Mouse (Mus musculus): Measurements from ENCODE around the gene 4922502D21Rik. TPM values are rescaled to one million over a fixed set of nuclear protein-coding genes. Genes with fewer than 3 reads are reported as not detected.

The 4922502D21Rik gene
- polyA plus RNA-seq, 1 experiment from 2014 or later, result not detected

GRCm38 (mm10) chr6:129275624-129276203 is 55.9 kb downstream of the 4922502D21Rik start:
- Histone ChIP-seq H3K4me2 (ENCODE audit: low read length) (no peak overlapping the region), H3K9ac (replicated peaks; ENCODE audit: low read depth, low read length) (no peak overlapping the region), H3K9me3 (ENCODE audit: control insufficient read depth, low read length) (no peaks in the 10 kb centered on the region), H3K27me3 (replicated peaks; ENCODE audit: control insufficient read depth, insufficient read depth, low read length) (no peaks in the 10 kb centered on the region), H3K27ac (ENCODE audit: low read length) (no peak overlapping the region), H3K4me1 (replicated peaks; ENCODE audit: control insufficient read depth, insufficient read depth, low read length) (no peaks in the 10 kb centered on the region), H3K4me3 (replicated peaks; ENCODE audit: low read length) (no peak overlapping the region), H3K36me3 (ENCODE audit: control insufficient read depth, insufficient read depth) (no peaks in the 10 kb centered on the region)
- no peak for ATAC-seq
- 74% methylated on average over 3 of the region's 3 CpGs for WGBS

- WGBS, result 79% methylated on average over 9 of the region's 9 CpGs
- no peak for ATAC-seq
These were observed 56.4 kb downstream of the 4922502D21Rik start, which contains the start of gene Cd69 for GRCm38 (mm10) chr6:129275220-129275619. Gene Cd69, minus strand, starts transcription at chr6:129275436.

GRCm38 (mm10) chr6:129274476-129274875 is 57.1 kb downstream of the 4922502D21Rik start:
- Histone ChIP-seq H3K36me3 (ENCODE audit: control insufficient read depth, insufficient read depth) (no peaks in the 10 kb centered on the region), H3K4me1 (replicated peaks; ENCODE audit: control insufficient read depth, insufficient read depth, low read length) (no peaks in the 10 kb centered on the region), H3K9ac (replicated peaks; ENCODE audit: low read depth, low read length) (no peak overlapping the region), H3K9me3 (ENCODE audit: control insufficient read depth, low read length) (no peaks in the 10 kb centered on the region), H3K27ac (ENCODE audit: low read length) (no peak overlapping the region), H3K27me3 (replicated peaks; ENCODE audit: control insufficient read depth, insufficient read depth, low read length) (no peaks in the 10 kb centered on the region), H3K4me3 (replicated peaks; ENCODE audit: low read length) (no peak overlapping the region), H3K4me2 (ENCODE audit: low read length) (no peak overlapping the region)
- no peak for ATAC-seq
- WGBS, result 81% methylated on average over 2 of the region's 2 CpGs

More at GRCm38 (mm10) chr6:129275220-129275619, 56.4 kb downstream of the 4922502D21Rik start, which contains the start of gene Cd69:
- Histone ChIP-seq H3K4me1 (replicated peaks; ENCODE audit: control insufficient read depth, insufficient read depth, low read length) (no peaks in the 10 kb centered on the region), H3K36me3 (ENCODE audit: control insufficient read depth, insufficient read depth) (no peaks in the 10 kb centered on the region), H3K27ac (ENCODE audit: low read length) (no peak within 1 kb of the TSS), H3K27me3 (replicated peaks; ENCODE audit: control insufficient read depth, insufficient read depth, low read length) (no peaks in the 10 kb centered on the region), H3K4me2 (ENCODE audit: low read length) (no peak within 1 kb of the TSS), H3K4me3 (replicated peaks; ENCODE audit: low read length) (no peak within 1 kb of the TSS), H3K9ac (replicated peaks; ENCODE audit: low read depth, low read length) (no peak within 1 kb of the TSS), H3K9me3 (ENCODE audit: control insufficient read depth, low read length) (no peaks in the 10 kb centered on the region)

- Histone ChIP-seq H3K4me1 (replicated peaks; ENCODE audit: control insufficient read depth, insufficient read depth, low read length) (no peaks in the 10 kb centered on the region), H3K27ac (ENCODE audit: low read length) (no peak overlapping the region), H3K27me3 (replicated peaks; ENCODE audit: control insufficient read depth, insufficient read depth, low read length) (no peaks in the 10 kb centered on the region), H3K4me3 (replicated peaks; ENCODE audit: low read length) (no peak overlapping the region), H3K36me3 (ENCODE audit: control insufficient read depth, insufficient read depth) (no peaks in the 10 kb centered on the region), H3K9ac (replicated peaks; ENCODE audit: low read depth, low read length) (no peak overlapping the region), H3K9me3 (ENCODE audit: control insufficient read depth, low read length) (no peaks in the 10 kb centered on the region), H3K4me2 (ENCODE audit: low read length) (no peak overlapping the region)
- WGBS, result 89% methylated on average over 3 of the region's 3 CpGs
- ATAC-seq, result no peak
These were observed 57.9 kb downstream of the 4922502D21Rik start for GRCm38 (mm10) chr6:129273662-129274061.

Other genes starting within 250 kb of the 4922502D21Rik start
- gene Clec2e, start 230.9 kb downstream of the 4922502D21Rik start, polyA plus RNA-seq (2015; fragmentation: Nextera tagmentation; extraction: Ambion mirVana), result not detected in 2 replicates
- 0.18 and 0.40 TPM in 2 replicates for gene Clec2d, start 151.2 kb downstream of the 4922502D21Rik start, polyA plus RNA-seq (2015; fragmentation: Nextera tagmentation; extraction: Ambion mirVana)
- gene Cd69, start 56.4 kb downstream of the 4922502D21Rik start, polyA plus RNA-seq (2015; fragmentation: Nextera tagmentation; extraction: Ambion mirVana), result not detected in 2 replicates
- 0.18 and 0.27 TPM in 2 replicates for gene Clec12a, start 10.9 kb upstream of the 4922502D21Rik start, polyA plus RNA-seq (2015; fragmentation: Nextera tagmentation; extraction: Ambion mirVana)
- not detected in 2 replicates for gene Clec12b, start 54.1 kb upstream of the 4922502D21Rik start, polyA plus RNA-seq (2015; fragmentation: Nextera tagmentation; extraction: Ambion mirVana)
- 0.86 and 1.2 TPM in 2 replicates for gene Clec1b, start 65.5 kb upstream of the 4922502D21Rik start, polyA plus RNA-seq (2015; fragmentation: Nextera tagmentation; extraction: Ambion mirVana)
- gene Clec9a, start 77.1 kb upstream of the 4922502D21Rik start, polyA plus RNA-seq (2015; fragmentation: Nextera tagmentation; extraction: Ambion mirVana), result 0.19 TPM in 1 of 2 replicates, not detected in the other
- gene Clec1a, start 120.2 kb upstream of the 4922502D21Rik start, polyA plus RNA-seq (2015; fragmentation: Nextera tagmentation; extraction: Ambion mirVana), result 0.80 and 0.84 TPM in 2 replicates
- not detected in 2 replicates for gene Olr1, start 175.4 kb upstream of the 4922502D21Rik start, polyA plus RNA-seq (2015; fragmentation: Nextera tagmentation; extraction: Ambion mirVana)
- gene Tmem52b, start 180.8 kb upstream of the 4922502D21Rik start, polyA plus RNA-seq (2015; fragmentation: Nextera tagmentation; extraction: Ambion mirVana), result 0.09 TPM in 1 of 2 replicates, not detected in the other
- 203 and 217 TPM in 2 replicates for gene Gabarapl1, start 201.4 kb upstream of the 4922502D21Rik start, polyA plus RNA-seq (2015; fragmentation: Nextera tagmentation; extraction: Ambion mirVana)
- not detected in 2 replicates for gene Klre1, start 246.1 kb upstream of the 4922502D21Rik start, polyA plus RNA-seq (2015; fragmentation: Nextera tagmentation; extraction: Ambion mirVana)